Mouse (Mus musculus): ENCODE data around the gene Ccdc175. TPM values are rescaled to one million over a fixed set of nuclear protein-coding genes. Genes with fewer than 3 reads are reported as not detected.

Gene Ccdc175
- polyA plus RNA-seq, 1 experiment = not detected

Other genes with a start within 250 kb of the Ccdc175 start
- 2.7 and 3.4 TPM in 2 replicates for gene Gpr135, start 113.9 kb downstream of the Ccdc175 start, polyA plus RNA-seq (2012; rRNA removed)
- gene L3hypdh, start 99.6 kb downstream of the Ccdc175 start, polyA plus RNA-seq (2012; rRNA removed) = 18.4 and 21.0 TPM in 2 replicates
- 41.7 and 46.5 TPM in 2 replicates for gene Jkamp, start 99.4 kb downstream of the Ccdc175 start, polyA plus RNA-seq (2012; rRNA removed)
- 2.8 and 2.9 TPM in 2 replicates for gene Rtn1, start 224.0 kb upstream of the Ccdc175 start, polyA plus RNA-seq (2012; rRNA removed)

Data from urinary bladder, adult 2 months (tissue).